ENCODE assay signal across 8 mouse cellular contexts in the genomic region with DNA sequence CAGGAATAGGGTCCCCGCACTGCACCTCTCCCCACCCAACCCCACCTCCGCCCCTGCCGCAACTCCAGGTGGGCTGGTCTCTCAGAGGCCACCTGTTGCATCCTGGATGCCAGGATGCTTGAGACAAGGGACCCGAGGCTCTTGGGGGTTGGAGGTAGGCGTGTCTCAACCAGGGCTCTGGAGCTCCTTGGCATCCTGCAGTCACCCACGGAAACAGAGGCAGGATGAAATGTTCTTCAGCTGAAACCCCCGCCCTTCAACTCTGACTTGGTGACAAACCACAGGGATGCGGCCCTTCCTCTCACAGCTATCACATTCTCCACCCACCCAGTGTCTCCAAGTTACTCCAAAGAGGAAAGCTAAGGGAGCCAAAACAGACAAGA. TPM values are rescaled to one million over a fixed set of nuclear protein-coding genes. Genes with fewer than 3 reads are reported as not detected.
DNase-seq lines count a peak whose midpoint lies in the region; ATAC-seq and TF ChIP-seq lines count a peak whose summit lies in the region.

No protein-coding gene starts in this region.

- H3K4me3 ChIP-seq in kidney, postnatal 0 days (replicated peaks; ENCODE audit: low read depth, low read length), result peak overlapping the region; percentile 69
- peak overlapping the region; percentile 74 for H3K4me3 ChIP-seq in embryonic facial prominence, embryonic 11.5 days (ENCODE audit: low read depth, low read length)
- peak overlapping the region; percentile 74 for H3K4me3 ChIP-seq in hindbrain, embryonic 16.5 days (ENCODE audit: low read length)
- H3K4me3 ChIP-seq in midbrain, embryonic 16.5 days (ENCODE audit: low read depth, low read length), result peak overlapping the region; percentile 75

- no peak overlapping the region for H3K27ac ChIP-seq in kidney, postnatal 0 days
- no peak overlapping the region for H3K27ac ChIP-seq in embryonic facial prominence, embryonic 11.5 days (replicated peaks; ENCODE audit: low read depth, low read length)
- no peak overlapping the region for H3K27ac ChIP-seq in hindbrain, embryonic 16.5 days (ENCODE audit: low read depth, low read length)
- no peak overlapping the region for H3K27ac ChIP-seq in midbrain, embryonic 16.5 days (ENCODE audit: low read length)

- peak overlapping the region; percentile 73 for H3K9ac ChIP-seq in kidney, postnatal 0 days (ENCODE audit: low read depth, low read length)
- peak overlapping the region; percentile 81 for H3K9ac ChIP-seq in embryonic facial prominence, embryonic 11.5 days (replicated peaks; ENCODE audit: low read length)
- H3K9ac ChIP-seq in hindbrain, embryonic 16.5 days (ENCODE audit: low read depth, low read length), result peak overlapping the region; percentile 75
- peak overlapping the region; percentile 73 for H3K9ac ChIP-seq in midbrain, embryonic 16.5 days (ENCODE audit: low read depth, low read length)

- H3K4me2 ChIP-seq in kidney, postnatal 0 days (ENCODE audit: low read length), result peak overlapping the region; percentile 99
- peak overlapping the region; percentile 98 for H3K4me2 ChIP-seq in embryonic facial prominence, embryonic 11.5 days (ENCODE audit: low read depth, low read length)
- peak overlapping the region; percentile 100 for H3K4me2 ChIP-seq in hindbrain, embryonic 16.5 days (ENCODE audit: low read length)
- H3K4me2 ChIP-seq in midbrain, embryonic 16.5 days (ENCODE audit: low read length), result peak overlapping the region; percentile 100

- TF ChIP-seq CTCF in kidney, postnatal 0 days (IDR thresholded peaks at IDR 0.05; ENCODE audit: low read depth), result no peak

- ATAC-seq in kidney, postnatal 0 days (replicated peaks; ENCODE audit: low FRiP score, low read depth), result no peak
- no peak; the same call in 1 of the 2 replicates for ATAC-seq in embryonic facial prominence, embryonic 11.5 days (replicated peaks; ENCODE audit: insufficient number of reproducible peaks, low FRiP score, low TSS enrichment, low read depth)
- 0 out of 2 replicates have a peak, but pooled peaks have one; percentile 21 for ATAC-seq in hindbrain, embryonic 16.5 days
- 0 out of 2 replicates have a peak, but pooled peaks have one; percentile 13 for ATAC-seq in midbrain, embryonic 16.5 days

- 0 out of 2 replicates have a peak, but pooled peaks cover 4% of the 10 kb centered on the region for H3K4me1 ChIP-seq in kidney, postnatal 0 days (replicated peaks; ENCODE audit: insufficient read depth, low read length)
- H3K4me1 ChIP-seq in embryonic facial prominence, embryonic 11.5 days (ENCODE audit: control insufficient read depth, insufficient read depth, low read length), result no peaks in the 10 kb centered on the region
- peaks cover 10% of the 10 kb centered on the region for H3K4me1 ChIP-seq in hindbrain, embryonic 16.5 days (ENCODE audit: control insufficient read depth, insufficient read depth, low read depth, low read length)
- peaks cover 11% of the 10 kb centered on the region for H3K4me1 ChIP-seq in midbrain, embryonic 16.5 days (ENCODE audit: control insufficient read depth, insufficient read depth, low read length)

- H3K36me3 ChIP-seq in kidney, postnatal 0 days (ENCODE audit: insufficient read depth, low read length), result no peaks in the 10 kb centered on the region
- H3K36me3 ChIP-seq in embryonic facial prominence, embryonic 11.5 days (replicated peaks; ENCODE audit: control insufficient read depth, insufficient read depth, low read depth, low read length), result no peaks in the 10 kb centered on the region
- no peaks in the 10 kb centered on the region for H3K36me3 ChIP-seq in hindbrain, embryonic 16.5 days (ENCODE audit: control insufficient read depth, insufficient read depth, low read length)
- H3K36me3 ChIP-seq in midbrain, embryonic 16.5 days (ENCODE audit: control insufficient read depth, insufficient read depth, low read length), result no peaks in the 10 kb centered on the region

- WGBS in kidney, postnatal 0 days, result 11% methylated on average over 8 of the region's 8 CpGs
- WGBS in embryonic facial prominence, embryonic 11.5 days, result 4% methylated on average over 8 of the region's 8 CpGs
- WGBS in hindbrain, embryonic 16.5 days, result 11% methylated on average over 8 of the region's 8 CpGs
- 11% methylated on average over 8 of the region's 8 CpGs for WGBS in midbrain, embryonic 16.5 days

- no peaks in the 10 kb centered on the region for H3K27me3 ChIP-seq in kidney, postnatal 0 days (ENCODE audit: insufficient read depth, low read length)
- peaks cover 13% of the 10 kb centered on the region for H3K27me3 ChIP-seq in embryonic facial prominence, embryonic 11.5 days (ENCODE audit: control insufficient read depth, insufficient read depth, low read length)
- H3K27me3 ChIP-seq in hindbrain, embryonic 16.5 days (replicated peaks; ENCODE audit: control insufficient read depth, insufficient read depth, low read length), result peaks cover 12% of the 10 kb centered on the region
- H3K27me3 ChIP-seq in midbrain, embryonic 16.5 days (ENCODE audit: control insufficient read depth, insufficient read depth, low read depth, low read length), result peaks cover 26% of the 10 kb centered on the region

- no peaks in the 10 kb centered on the region for H3K9me3 ChIP-seq in kidney, postnatal 0 days (replicated peaks; ENCODE audit: low read length)
- no peaks in the 10 kb centered on the region for H3K9me3 ChIP-seq in embryonic facial prominence, embryonic 11.5 days (replicated peaks; ENCODE audit: control insufficient read depth, low read length)
- no peaks in the 10 kb centered on the region for H3K9me3 ChIP-seq in hindbrain, embryonic 16.5 days (ENCODE audit: control insufficient read depth, low read length)
- no peaks in the 10 kb centered on the region for H3K9me3 ChIP-seq in midbrain, embryonic 16.5 days (replicated peaks; ENCODE audit: control insufficient read depth, low read length, poor library complexity, severe bottlenecking)

- DNase-seq in kidney, postnatal 0 days (ENCODE audit: low spot score), result no peak
- DNase-seq in kidney, adult 9 months, result no peak
- DNase-seq in embryonic facial prominence, embryonic 11.5 days (ENCODE audit: low spot score), result peak; percentile 3
- no peak for DNase-seq in left cerebral cortex, adult 9 months (ENCODE audit: low spot score in 2 of 2)
- no peak for DNase-seq in Muller cell, postnatal 12 days (ENCODE audit: inconsistent ontology term)
- no peak for DNase-seq in layer of hippocampus, adult 11-12 months (ENCODE audit: low spot score)

RNA-seq across cellular contexts. Expression of a gene that starts 1.0 kb away (rescaled TPM):
- polyA plus RNA-seq in kidney, postnatal 0 days (2015; fragmentation: Nextera tagmentation; extraction: Ambion mirVana), result 1.3 and 1.6 TPM in 2 replicates
- 1.3 and 1.6 TPM in 2 replicates for polyA plus RNA-seq in embryonic facial prominence, embryonic 11.5 days (2014; fragmentation: Nextera tagmentation; extraction: Ambion mirVana)
- 0.55 and 0.60 TPM in 2 replicates for polyA plus RNA-seq in hindbrain, embryonic 16.5 days (2015; fragmentation: Nextera tagmentation; extraction: Ambion mirVana)
- 0.44 and 0.55 TPM in 2 replicates for polyA plus RNA-seq in midbrain, embryonic 16.5 days (2015; fragmentation: Nextera tagmentation; extraction: Ambion mirVana)

RNA-seq across cellular contexts. Expression of a gene that starts 36.6 kb away (rescaled TPM):
- 3.7 and 4.1 TPM in 2 replicates for polyA plus RNA-seq in kidney, postnatal 0 days (2015; fragmentation: Nextera tagmentation; extraction: Ambion mirVana)
- 1.8 and 2.2 TPM in 2 replicates for polyA plus RNA-seq in embryonic facial prominence, embryonic 11.5 days (2014; fragmentation: Nextera tagmentation; extraction: Ambion mirVana)
- 2.5 and 3.3 TPM in 2 replicates for polyA plus RNA-seq in hindbrain, embryonic 16.5 days (2015; fragmentation: Nextera tagmentation; extraction: Ambion mirVana)
- 2.3 and 4.0 TPM in 2 replicates for polyA plus RNA-seq in midbrain, embryonic 16.5 days (2015; fragmentation: Nextera tagmentation; extraction: Ambion mirVana)

RNA-seq across cellular contexts. Expression of a gene that starts 36.8 kb away (rescaled TPM):
- 7.7 and 8.0 TPM in 2 replicates for polyA plus RNA-seq in kidney, postnatal 0 days (2015; fragmentation: Nextera tagmentation; extraction: Ambion mirVana)
- 10.7 and 11.6 TPM in 2 replicates for polyA plus RNA-seq in embryonic facial prominence, embryonic 11.5 days (2014; fragmentation: Nextera tagmentation; extraction: Ambion mirVana)
- polyA plus RNA-seq in hindbrain, embryonic 16.5 days (2015; fragmentation: Nextera tagmentation; extraction: Ambion mirVana), result 5.1 and 5.2 TPM in 2 replicates
- polyA plus RNA-seq in midbrain, embryonic 16.5 days (2015; fragmentation: Nextera tagmentation; extraction: Ambion mirVana), result 4.1 and 4.8 TPM in 2 replicates

Comparison
In these comparisons a context has a peak if more than half of its experiments do, and no peak if none do; other contexts are left out.
1. ATAC-seq: peak in hindbrain, embryonic 16.5 days (single experiment) and midbrain, embryonic 16.5 days (single experiment); none in kidney, postnatal 0 days (single experiment) and embryonic facial prominence, embryonic 11.5 days (single experiment).
2. Peak in every context shown above with its lines, with median percentiles within 50 percentile points of each other: H3K4me2 ChIP-seq, H3K4me3 ChIP-seq and H3K9ac ChIP-seq.